Mouse (Mus musculus) midbrain, embryonic 14.5 days (tissue): ENCODE measurements around the gene Tnmd. TPM values are rescaled to one million over a fixed set of nuclear protein-coding genes. Genes with fewer than 3 reads are reported as not detected.

Source experiments
- ATAC-seq: fragments of 200-750 bp; cut with Nextera tagmentation; 2 replicates; pipeline ENCODE4 v1.8.0; 2017; ENCODE audit warnings: moderate number of reproducible peaks, moderate library complexity; ENCODE audit not compliant: low FRiP score, low TSS enrichment
- DNase-seq: peaks from one replicate; pipeline ENCODE4 v3.0.0-alpha.2; 2015
- H3K27ac ChIP-seq: fragments of 300-500 bp; sonication (generic); replicated peaks from 2 replicates; pipeline ENCODE4 v1.5.1; 2014; ENCODE audit warnings: mild to moderate bottlenecking, low read depth, low read length, moderate library complexity
- H3K27me3 ChIP-seq: fragments of 300-500 bp; sonication (generic); 2 replicates; pipeline ENCODE4 v1.6.1; 2014; ENCODE audit warnings: low read length, control low read depth, mixed read lengths; ENCODE audit not compliant: control insufficient read depth, insufficient read depth
- H3K36me3 ChIP-seq: fragments of 300-500 bp; sonication (generic); 2 replicates; pipeline ENCODE4 v1.6.1; 2014; ENCODE audit warnings: low read length, control low read depth; ENCODE audit not compliant: control insufficient read depth, insufficient read depth
- H3K4me1 ChIP-seq: fragments of 300-500 bp; sonication (generic); 2 replicates; pipeline ENCODE4 v1.6.1; 2014; ENCODE audit warnings: mild to moderate bottlenecking, antibody characterized with exemption, low read length, control low read depth; ENCODE audit not compliant: control insufficient read depth, insufficient read depth
- H3K4me2 ChIP-seq: fragments of 300-500 bp; sonication (generic); 2 replicates; pipeline ENCODE4 v1.6.1; 2014; ENCODE audit warnings: mild to moderate bottlenecking, low read length, moderate library complexity
- H3K4me3 ChIP-seq: fragments of 300-500 bp; sonication (generic); replicated peaks from 2 replicates; pipeline ENCODE4 v1.5.1; 2014; ENCODE audit warnings: low read depth, low read length
- H3K9ac ChIP-seq: fragments of 300-500 bp; sonication (generic); replicated peaks from 2 replicates; pipeline ENCODE4 v1.6.1; 2014; ENCODE audit warnings: mild to moderate bottlenecking, low read length, moderate library complexity
- H3K9me3 ChIP-seq: fragments of 300-500 bp; sonication (generic); 2 replicates; pipeline ENCODE4 v1.6.1; 2016; ENCODE audit warnings: low read length, control low read depth, mixed read lengths; ENCODE audit not compliant: control insufficient read depth
- WGBS: fragments of 180-500 bp; shearing (Covaris S2); extraction: QIAGEN DNeasy Blood & Tissue Kit; methylation state at CpG from one replicate; pipeline ENCODE4 v1.1.7; 2014; 5-methylcytosine and 5-hydroxymethylcytosine counted together
- polyA plus RNA-seq: library from polyadenylated mRNA; unstranded; fragments of >200 nt; fragmentation: Nextera tagmentation; extraction: Ambion mirVana; gene quantifications from 2 replicates; pipeline ENCODE4 v1.2.1, GENCODE M21; 2014

The Tnmd gene
- polyA plus RNA-seq: 0.16 and 0.57 TPM in 2 replicates

DNA sequence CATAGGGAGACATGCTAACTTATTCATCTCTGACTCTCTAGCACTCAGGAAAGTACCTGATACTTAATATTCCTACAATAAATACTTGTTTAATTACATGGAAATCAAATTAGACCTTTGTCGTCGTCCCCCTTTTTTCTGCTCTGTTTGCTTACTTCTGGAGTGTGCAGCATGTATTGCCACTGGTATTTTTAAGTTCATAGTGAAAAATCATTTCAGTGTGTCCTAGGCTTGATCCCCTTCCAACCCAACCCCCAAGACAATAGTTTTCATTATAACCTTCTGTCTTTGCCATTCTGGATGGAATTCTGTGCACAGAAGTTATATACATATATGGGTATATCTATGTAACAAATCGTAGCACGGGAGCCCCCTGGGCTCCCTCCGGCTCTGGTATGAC is at the start of gene Tnmd:
TSS of gene Tnmd (plus strand) at position 301 of the 400 bp plus-strand sequence.
- Histone ChIP-seq H3K36me3 (no peaks in the 10 kb centered on the region), H3K9ac (no peak within 1 kb of the TSS), H3K4me1 (no peaks in the 10 kb centered on the region), H3K9me3 (no peaks in the 10 kb centered on the region), H3K27me3 (no peaks in the 10 kb centered on the region), H3K4me2 (no peak within 1 kb of the TSS), H3K4me3 (no peak within 1 kb of the TSS), H3K27ac (no peak within 1 kb of the TSS)
- DNase-seq (no peak), ATAC-seq (no peak)
- WGBS: 88% methylated on average over 5 of the region's 5 CpGs

DNA sequence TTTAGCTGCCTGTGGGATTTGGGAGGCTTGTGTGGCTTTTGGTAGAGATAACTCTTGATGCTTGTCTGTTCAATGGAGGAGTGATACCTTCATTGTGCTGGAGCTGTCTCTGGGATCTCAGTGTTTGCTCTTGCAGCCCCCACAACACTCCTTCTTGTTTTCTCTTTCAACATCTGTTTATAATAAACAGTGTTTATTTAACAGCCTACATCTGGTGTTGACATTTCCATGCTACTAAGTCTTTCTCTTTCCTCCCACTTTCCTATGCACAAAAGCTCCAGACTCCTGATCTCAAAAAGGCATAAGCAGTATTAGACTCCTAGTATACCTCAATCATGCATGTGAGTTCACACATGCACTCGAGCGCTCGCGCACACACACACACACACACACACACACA is 2.9 kb downstream of the Tnmd start:
- DNase-seq: no peak
- H3K9me3 ChIP-seq: no peaks in the 10 kb centered on the region
- no peaks in the 10 kb centered on the region for H3K36me3 ChIP-seq
- H3K4me2 ChIP-seq: no peak overlapping the region
- H3K4me1 ChIP-seq: no peaks in the 10 kb centered on the region
- 100% methylated on average over 4 of the region's 4 CpGs for WGBS
- H3K4me3 ChIP-seq: no peak overlapping the region
- H3K27ac ChIP-seq: no peak overlapping the region
- H3K9ac ChIP-seq: no peak overlapping the region
- no peak for ATAC-seq
- H3K27me3 ChIP-seq: no peaks in the 10 kb centered on the region

DNA sequence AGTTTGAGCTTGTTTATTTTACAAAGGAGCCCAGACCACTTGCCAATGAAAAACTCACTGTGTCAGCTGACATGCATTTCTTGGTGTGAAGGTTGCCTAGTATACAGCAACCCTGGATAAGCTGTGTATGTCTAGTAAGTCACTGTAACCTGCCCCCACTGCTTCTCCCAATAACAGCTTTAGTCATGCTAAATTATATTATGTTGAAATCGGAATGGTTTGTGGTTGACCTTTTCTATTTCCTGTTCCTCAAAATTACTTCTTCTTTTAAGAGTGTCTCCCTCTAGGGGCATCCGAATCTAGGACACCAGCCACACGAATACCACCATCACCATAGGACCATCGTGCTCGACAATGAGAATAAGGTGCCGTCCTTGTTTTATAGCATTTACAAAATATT is 19.0 kb downstream of the Tnmd start:
- Histone ChIP-seq H3K4me1 (no peaks in the 10 kb centered on the region), H3K4me2 (no peak overlapping the region), H3K36me3 (no peaks in the 10 kb centered on the region), H3K4me3 (no peak overlapping the region), H3K27ac (no peak overlapping the region), H3K9ac (no peak overlapping the region), H3K27me3 (no peaks in the 10 kb centered on the region), H3K9me3 (no peaks in the 10 kb centered on the region)
- 91% methylated on average over 6 of the region's 6 CpGs for WGBS
- ATAC-seq (no peak), DNase-seq (no peak)

DNA sequence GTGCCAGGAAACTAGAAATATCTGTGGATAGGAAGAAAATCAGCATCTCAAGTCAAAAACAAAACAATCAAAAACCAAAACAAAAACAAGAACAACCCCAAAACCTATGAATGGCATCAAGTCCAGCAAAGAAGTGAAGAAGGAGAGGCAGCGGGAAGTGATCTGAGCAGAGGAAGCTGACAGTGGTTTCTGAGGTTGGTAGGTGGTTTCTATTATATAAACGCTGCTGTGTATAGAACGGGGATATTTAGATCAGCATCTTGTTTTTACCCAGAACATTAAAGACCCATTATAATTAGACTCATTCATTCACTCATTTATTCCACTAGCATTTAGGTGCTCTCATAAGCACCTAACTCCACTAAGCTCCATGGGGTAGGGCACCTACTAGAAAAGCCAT is 36.5 kb downstream of the Tnmd start:
- no peak for ATAC-seq
- no peaks in the 10 kb centered on the region for H3K4me1 ChIP-seq
- WGBS: 91% methylated on average over 3 of the region's 3 CpGs
- H3K4me2 ChIP-seq: no peak overlapping the region
- no peak for DNase-seq
- no peaks in the 10 kb centered on the region for H3K27me3 ChIP-seq
- no peak overlapping the region for H3K9ac ChIP-seq
- no peak overlapping the region for H3K27ac ChIP-seq
- no peak overlapping the region for H3K4me3 ChIP-seq
- no peaks in the 10 kb centered on the region for H3K9me3 ChIP-seq
- peaks cover 9% of the 10 kb centered on the region; the same call in 1 of the 2 replicates for H3K36me3 ChIP-seq

DNA sequence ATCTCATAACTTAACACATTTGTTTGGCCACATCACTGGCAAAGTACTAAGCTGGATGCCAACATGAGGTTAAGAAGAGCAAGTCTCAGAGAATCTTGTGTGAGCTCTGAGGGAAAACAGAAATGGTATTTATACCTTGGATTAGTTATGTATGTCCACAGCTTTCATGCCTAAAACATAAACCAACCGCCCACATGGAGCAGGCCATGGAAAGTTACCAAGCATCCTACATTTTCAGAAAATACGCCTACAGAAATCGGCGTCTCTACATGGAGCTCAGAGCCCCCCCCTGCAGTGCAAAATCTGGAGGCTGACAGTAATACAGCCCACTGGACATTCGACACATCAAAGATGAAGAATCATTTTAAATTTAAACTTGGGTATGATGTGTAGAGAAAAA is 37.3 kb downstream of the Tnmd start:
- H3K36me3 ChIP-seq: peaks cover 9% of the 10 kb centered on the region; the same call in 1 of the 2 replicates
- no peak overlapping the region for H3K27ac ChIP-seq
- H3K4me3 ChIP-seq: no peak overlapping the region
- DNase-seq (no peak), ATAC-seq (no peak)
- H3K27me3 ChIP-seq: no peaks in the 10 kb centered on the region
- no peaks in the 10 kb centered on the region for H3K9me3 ChIP-seq
- H3K4me2 ChIP-seq: no peak overlapping the region
- 90% methylated on average over 5 of the region's 5 CpGs for WGBS
- H3K9ac ChIP-seq: no peak overlapping the region
- H3K4me1 ChIP-seq: no peaks in the 10 kb centered on the region

DNA sequence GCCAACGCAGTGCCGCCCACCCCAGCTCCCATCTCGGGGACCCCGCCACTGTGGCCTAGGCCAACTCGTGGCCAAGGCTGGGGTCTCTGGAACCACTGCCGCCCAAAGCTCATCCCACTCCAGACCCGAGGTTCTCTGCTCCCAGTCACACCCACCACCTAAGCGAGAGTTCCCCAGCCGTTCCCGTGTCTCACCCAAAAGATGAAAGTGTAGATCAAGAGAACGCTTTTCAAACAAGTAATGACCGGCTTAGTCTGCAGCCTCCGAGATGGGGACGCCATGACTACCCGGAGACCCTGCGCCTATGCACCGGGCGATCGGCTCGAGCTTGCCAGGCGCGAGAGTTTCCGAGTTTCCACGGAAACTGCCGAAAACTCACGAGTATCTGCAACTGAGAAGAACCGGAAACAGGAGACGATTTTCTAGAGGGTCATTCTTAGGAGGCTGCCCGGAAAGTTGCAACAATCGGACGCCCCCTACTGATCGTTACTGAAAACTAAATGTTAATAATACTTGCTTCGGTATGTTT is 47.3 kb downstream of the Tnmd start, which contains the start of gene Tspan6:
TSS of gene Tspan6 (minus strand) at position 416 of the 529 bp plus-strand sequence.
- no peaks in the 10 kb centered on the region for H3K4me1 ChIP-seq
- peak within 1 kb of the TSS; percentile 53 for H3K4me3 ChIP-seq
- DNase-seq (peak; percentile 95), ATAC-seq (peak; percentile 94)
- H3K9ac ChIP-seq: peak within 1 kb of the TSS; percentile 74
- peak within 1 kb of the TSS; percentile 77 for H3K27ac ChIP-seq
- peaks cover 13% of the 10 kb centered on the region for H3K36me3 ChIP-seq
- H3K9me3 ChIP-seq: no peaks in the 10 kb centered on the region
- WGBS: 21% methylated on average over 33 of the region's 33 CpGs
- H3K4me2 ChIP-seq: peak within 1 kb of the TSS; percentile 55
- no peaks in the 10 kb centered on the region for H3K27me3 ChIP-seq

DNA sequence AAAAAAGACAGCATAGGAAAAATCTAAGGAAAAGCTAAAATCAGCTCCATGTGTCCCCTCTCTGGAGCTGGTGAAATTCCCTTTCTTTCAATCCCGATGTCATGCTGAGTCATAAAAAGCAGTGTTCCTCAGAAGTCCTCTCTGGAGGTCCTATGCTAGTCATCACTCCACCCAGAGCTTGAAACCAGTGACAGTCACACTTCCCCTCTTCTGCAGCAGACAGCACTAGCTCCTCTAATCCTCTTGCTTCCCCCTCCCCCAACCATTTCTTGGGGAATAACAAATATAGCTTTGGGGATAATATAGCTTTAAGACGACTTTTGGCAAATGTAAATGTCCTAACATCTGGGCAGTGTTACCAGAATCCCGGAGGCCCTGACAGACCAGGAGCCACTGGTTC is 57.5 kb downstream of the Tnmd start, which contains the start of gene Srpx2:
TSS of gene Srpx2 (plus strand) at position 166 of the 400 bp plus-strand sequence.
- no peak within 1 kb of the TSS for H3K27ac ChIP-seq
- no peak for ATAC-seq
- WGBS: 37% methylated on average over 3 of the region's 3 CpGs

DNA sequence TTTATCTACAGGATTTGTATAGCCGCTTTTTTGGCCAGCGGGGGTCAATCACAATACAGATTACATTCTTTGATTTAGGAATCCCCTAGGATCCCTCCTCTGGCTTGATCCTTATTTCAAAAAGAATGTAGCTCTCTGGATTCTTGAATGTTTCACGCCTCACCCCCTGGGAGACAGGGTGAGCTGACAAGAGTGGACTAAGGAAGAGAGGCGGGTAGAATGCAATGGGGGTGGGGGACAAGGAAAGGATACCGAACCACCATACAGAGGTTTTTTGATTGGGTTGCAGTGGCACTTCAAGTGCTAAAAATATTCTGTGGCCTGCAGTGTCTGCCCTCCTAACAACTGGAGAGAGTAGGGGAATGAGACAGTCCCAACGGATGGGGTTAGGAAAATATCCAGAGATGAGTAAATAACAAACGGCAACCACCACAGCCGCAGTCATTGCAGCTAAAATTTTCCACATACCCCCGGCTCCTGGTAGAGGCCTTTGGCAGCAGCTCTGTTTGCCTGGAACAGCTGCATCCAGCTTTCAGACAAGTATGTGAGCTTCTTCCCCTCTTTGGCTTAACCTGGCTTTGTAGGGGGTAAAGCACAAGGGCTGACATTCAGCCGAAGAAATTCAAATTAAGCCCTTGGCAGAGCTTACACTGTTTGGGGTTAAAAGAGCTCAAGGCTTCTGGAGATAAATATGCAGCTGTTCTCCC is 60.8 kb downstream of the Tnmd start:
- Histone ChIP-seq H3K9ac (no peak overlapping the region), H3K4me3 (no peak overlapping the region), H3K27ac (no peak overlapping the region), H3K4me2 (no peak overlapping the region), H3K27me3 (no peaks in the 10 kb centered on the region), H3K36me3 (no peaks in the 10 kb centered on the region), H3K4me1 (no peaks in the 10 kb centered on the region), H3K9me3 (no peaks in the 10 kb centered on the region)
- peak; percentile 17 for DNase-seq
- ATAC-seq: no peak
- 24% methylated on average over 10 of the region's 10 CpGs for WGBS

More for the DNA sequence above, 57.5 kb downstream of the Tnmd start, which contains the start of gene Srpx2:
- Histone ChIP-seq H3K9ac (no peak within 1 kb of the TSS), H3K27me3 (no peaks in the 10 kb centered on the region), H3K9me3 (no peaks in the 10 kb centered on the region), H3K4me1 (no peaks in the 10 kb centered on the region), H3K4me2 (no peak within 1 kb of the TSS), H3K36me3 (no peaks in the 10 kb centered on the region), H3K4me3 (no peak within 1 kb of the TSS)
- peak; percentile 1 for DNase-seq

DNA sequence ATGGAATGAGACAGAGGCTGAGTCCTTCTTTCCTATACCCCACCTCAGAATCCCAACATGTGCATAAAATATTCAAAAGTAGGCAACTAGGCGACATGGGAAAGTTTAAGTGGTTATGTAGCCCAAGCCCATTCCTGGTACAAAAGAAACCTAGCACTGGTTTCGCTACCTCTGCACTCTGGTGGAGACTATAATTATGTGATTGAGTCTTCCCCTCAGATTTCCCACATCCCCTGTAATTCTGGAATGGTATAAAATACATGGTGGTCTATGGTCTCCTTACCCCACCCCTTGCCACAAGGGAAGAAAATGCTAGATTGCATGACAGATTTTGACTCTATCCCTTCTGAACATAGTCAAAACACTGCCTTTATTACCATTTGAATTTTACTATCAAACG is 62.2 kb downstream of the Tnmd start:
- H3K4me2 ChIP-seq: no peak overlapping the region
- H3K36me3 ChIP-seq: no peaks in the 10 kb centered on the region
- DNase-seq (no peak), ATAC-seq (no peak)
- no peak overlapping the region for H3K4me3 ChIP-seq
- H3K4me1 ChIP-seq: no peaks in the 10 kb centered on the region
- H3K27me3 ChIP-seq: no peaks in the 10 kb centered on the region
- no peak overlapping the region for H3K27ac ChIP-seq
- WGBS: 92% methylated on average over 3 of the region's 3 CpGs
- no peak overlapping the region for H3K9ac ChIP-seq
- no peaks in the 10 kb centered on the region for H3K9me3 ChIP-seq
